Mouse (Mus musculus): ENCODE measurements at regions not wholly inside any gene's neighbourhood (a gene's known extent, or its start where the extent isn't known, plus 50 kb on each side); places are given as distances from the start of the nearest gene placed in this dataset.
A peak's percentile ranks its signal among the peaks of the same experiment; 100 is the strongest.

DNA sequence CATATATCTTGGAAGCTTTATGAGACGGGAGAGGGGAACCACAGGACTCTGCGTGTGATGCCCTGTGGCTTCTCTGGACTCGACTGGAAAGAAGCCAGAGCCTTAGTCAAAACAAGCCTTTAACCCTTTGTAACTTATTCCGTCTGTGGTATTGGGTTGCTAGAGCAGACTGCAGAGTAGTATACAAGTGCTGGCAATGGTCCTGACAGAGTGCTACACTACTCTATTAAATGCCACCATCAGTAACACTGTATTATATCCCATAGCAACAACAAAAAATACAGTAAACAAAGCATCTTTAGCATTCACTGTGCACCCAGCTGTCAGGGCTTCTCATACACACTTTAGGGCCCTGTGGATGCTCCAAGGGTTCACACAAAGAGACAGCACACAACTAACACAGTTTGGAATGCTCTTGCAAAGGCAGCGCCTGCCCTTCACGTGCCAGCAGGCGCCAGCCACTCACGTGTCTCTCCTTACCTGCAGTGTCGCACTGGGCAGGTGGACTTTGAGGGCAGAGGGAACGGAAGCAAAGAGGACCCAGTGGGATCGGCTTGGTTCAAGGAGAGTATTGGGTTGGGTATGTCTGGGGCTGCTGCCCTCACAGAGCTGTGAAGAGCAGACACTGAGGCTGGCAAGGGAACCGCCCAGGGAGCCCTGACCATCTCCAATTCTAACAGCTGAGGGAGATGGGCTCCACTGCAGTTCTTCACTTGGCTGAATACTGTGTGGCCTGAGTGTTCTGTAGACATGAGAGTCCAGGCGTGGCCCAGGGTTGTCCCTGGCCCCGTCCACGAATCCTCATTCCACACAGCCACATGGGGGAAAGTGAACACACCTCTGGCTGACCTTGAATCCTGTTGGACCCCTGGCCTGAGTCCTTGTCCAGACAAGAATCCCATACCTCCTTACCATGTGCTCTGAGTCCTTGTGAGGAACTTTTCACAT lies 130.3 kb upstream of the Zdhhc25 start:
- DNase-seq (ENCODE audit: low spot score in 2 of 2) = no peak

DNA sequence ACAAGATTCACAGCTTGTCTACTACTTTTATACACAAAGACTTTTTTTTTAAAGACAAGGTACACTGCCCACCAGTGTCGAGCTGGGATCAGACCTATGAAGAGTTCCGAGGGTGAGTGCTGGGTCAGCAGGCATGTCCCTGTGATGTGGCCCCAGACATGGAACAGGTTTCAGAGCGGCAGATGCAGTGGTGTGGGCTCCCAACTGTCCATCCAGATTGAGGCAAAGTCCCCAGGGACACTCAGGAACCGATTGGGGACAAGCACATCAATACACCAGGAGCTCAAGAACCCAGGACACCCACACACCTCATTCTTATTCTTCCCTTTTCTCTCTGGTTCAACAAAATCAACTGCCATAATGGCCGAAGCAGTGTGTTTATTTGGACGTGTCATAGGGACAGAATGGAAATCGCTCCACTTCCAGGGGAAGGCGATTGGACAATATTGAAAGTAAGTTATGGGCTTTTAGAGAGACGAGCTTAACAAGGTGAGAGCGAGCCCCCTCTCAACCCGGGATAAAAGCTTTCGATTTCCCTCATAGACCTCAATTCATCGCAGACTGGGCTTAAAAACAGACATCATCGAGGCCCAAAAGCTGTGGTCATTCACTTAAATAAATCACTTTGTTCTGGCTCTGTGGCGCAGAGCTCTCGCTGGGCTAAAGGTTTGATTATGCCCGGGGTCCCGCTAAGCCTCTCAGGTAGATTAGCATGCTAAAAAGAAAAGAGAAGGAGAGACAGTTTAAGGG lies 127.6 kb upstream of the Zdhhc25 start:
- DNase-seq (ENCODE audit: low spot score in 2 of 2) = no peak

DNA sequence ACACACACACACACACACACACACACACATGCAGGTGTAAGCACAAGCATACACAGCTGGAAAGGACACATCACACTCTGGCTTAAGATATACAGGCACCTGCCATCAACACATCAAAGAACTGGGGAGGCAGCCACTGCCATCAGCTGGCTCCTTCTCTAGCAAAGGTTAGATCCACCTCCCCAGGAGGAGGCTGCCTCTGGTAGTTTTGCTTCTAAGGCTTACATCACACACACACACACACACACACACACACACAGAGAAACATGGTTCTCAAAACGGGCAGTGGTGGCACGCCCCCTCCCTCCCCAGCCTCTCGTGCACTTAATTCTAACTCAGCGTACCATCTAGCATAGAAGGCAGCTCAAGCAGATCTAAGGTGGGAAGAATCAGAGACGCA lies 126.9 kb upstream of the Zdhhc25 start:
- DNase-seq (ENCODE audit: low spot score in 2 of 2) = no peak

DNA sequence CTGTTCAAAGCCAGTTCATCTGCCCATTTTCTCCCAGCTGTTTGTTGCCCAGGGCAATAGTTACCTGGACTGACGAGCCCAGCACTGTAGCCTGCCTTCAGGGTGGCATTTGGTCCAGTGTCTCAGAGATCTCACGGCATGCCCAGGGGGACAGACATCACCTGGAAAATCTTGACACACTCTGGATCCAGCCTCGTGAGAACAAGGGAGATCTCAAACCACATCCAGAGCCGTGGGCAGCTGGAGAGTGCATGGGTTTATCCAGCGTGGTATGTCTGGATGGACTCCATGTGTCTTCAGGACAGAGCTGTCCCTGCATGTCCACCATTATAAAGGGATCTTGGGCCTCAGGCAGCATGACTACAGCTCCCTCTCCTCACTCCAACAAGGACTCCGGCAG lies 116.6 kb upstream of the Zdhhc25 start:
- DNase-seq (ENCODE audit: low spot score in 2 of 2) = peak in 1 of 2 experiments; percentile 5

DNA sequence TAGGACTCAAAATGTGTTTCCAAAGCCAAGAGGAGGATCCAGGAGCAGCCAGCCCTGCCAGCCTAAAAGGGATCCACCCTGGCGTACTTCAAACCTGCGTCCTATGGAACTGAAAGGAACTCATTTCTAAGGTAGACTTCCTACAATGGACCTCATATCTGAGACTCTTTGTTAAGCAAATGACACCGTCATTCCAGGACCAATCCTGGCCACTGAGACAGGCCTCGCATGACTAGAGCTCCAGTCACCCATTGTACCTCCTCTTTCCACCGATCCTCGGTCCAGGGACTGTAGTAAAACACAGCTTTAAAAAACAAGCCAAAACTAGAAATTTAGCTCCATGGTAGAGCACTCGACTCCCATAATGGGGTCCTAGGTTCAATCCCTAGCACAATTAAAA lies 110.4 kb upstream of the Zdhhc25 start:
- DNase-seq (ENCODE audit: low spot score in 2 of 2) = no peak

DNA sequence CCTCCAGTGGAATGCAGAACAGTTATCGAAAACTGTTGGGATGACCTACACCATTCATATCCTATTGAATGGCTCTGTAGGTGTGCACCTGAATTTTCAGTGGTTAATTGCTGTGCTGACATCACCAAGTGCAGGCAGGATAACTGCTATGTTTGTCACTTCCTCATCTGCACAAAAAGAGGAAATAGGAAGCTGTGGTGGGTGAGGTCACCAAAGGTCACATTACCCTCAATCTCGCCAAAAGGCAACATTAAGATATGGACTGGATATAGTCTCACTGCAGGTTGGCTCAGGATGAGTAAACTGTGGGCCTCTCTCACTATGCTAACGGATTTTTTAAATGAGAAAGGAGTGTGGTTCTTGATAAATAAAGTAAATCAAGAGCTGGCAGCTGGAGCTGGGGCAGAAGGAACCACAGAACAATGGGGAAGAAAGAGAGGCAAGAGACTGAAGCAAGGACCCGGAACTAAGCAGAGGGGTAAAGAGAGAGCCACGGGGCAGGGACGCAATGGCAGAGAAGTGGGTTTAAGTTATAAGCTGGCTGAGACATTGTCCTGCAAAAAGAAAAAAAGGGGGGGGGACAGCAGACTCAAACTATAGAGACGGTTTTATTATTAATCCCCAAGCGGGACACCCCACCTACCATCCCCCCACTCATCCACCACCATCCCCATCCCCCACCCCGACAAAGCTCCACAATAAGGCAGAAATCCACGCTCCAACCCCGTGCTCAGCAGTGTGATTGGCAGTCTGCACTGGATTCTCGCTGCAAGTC lies 109.6 kb upstream of the Zdhhc25 start:
- no peak for DNase-seq (ENCODE audit: low spot score in 2 of 2)

DNA sequence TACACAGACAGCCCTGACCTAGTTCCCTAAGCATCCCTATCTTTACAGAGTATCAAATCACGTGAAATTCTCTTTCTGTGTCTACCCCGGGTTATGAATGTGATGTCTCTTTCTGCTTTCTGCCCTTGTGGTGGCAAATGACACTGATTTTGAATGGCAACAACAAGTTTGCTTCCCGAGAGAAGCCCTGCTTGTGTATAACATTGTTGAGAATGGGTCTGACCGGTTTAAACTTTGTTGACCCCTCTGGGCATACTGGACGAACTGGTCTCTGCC lies 109.1 kb upstream of the Zdhhc25 start:
- DNase-seq (ENCODE audit: low spot score in 2 of 2) = no peak

DNA sequence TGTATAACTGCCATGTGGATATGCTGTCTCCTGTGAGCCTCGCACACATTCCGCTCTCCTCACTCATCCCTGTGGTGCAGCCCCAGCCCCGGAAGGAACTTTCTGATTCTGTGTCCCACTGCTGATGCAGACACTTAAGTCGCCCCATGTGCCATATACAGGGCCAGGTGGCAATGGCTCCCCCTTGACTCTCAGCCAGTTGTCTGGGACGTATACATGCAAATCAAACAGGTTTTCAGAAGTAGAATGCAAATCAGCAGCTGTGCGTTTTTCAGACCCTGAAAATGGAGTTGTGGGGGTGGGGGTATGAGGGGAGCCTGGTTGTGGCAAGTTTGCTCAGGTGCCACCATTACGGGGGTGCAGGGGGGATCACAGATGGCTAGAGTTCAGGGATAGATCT lies 102.1 kb upstream of the Zdhhc25 start:
- no peak for DNase-seq (ENCODE audit: low spot score in 2 of 2)

- DNase-seq (ENCODE audit: low spot score in 2 of 2) = no peak
Observed at GRCm38 (mm10) chr15:88502311-88502710, 97.8 kb upstream of the Zdhhc25 start.

- no peak for DNase-seq (ENCODE audit: low spot score in 2 of 2)
Observed at GRCm38 (mm10) chr15:88503896-88504295, 96.2 kb upstream of the Zdhhc25 start.

DNA sequence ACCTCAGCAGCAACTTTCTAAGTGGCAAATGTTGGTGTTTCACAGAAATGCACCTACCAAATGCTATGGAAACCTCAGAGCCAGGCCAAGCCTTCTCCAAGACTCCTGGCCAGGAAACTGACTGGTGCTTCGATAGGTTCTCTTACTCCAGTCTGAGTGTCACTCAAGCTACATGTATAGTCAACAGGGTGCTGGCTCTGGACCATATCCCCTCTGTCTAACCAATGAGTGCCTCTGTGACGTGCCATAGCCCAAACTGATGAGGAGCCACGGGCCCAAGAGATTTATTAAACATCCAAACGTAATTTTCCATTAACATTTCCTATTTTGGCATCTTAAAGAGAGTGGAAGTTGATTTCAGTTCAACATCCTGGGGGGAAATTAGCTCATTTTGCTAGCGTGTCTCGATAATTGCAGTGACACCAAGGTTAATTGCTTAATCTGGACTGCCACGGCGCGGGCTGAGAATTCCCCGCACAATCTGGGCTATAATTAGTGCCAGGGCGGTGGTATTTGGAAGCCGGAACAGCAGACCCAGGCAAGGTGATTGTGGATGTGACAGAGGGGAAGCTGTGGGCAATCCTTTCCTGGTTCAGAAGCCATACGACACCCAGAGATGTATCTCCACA lies 94.5 kb upstream of the Zdhhc25 start:
- DNase-seq (ENCODE audit: low spot score in 2 of 2) = peak in 1 of 2 experiments; percentile 13

DNA sequence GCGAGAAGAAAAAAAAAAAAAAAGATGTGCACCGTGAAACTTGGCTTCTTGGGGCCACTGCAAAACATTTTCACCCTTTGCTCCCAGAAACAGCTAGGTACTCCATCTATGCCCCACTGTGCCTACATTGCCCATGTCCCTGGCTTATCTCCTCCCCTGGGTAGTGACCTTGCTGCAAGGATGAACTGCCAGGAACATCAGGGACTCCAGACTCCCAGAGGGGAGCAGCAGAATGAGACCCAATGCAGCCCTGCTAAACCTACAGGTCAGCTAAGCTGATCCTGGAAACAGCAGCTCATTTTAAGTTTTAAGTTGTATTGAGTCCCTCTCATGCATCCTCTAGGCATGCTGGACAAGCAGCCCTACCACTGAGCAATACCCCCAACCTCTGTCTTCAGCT lies 92.2 kb upstream of the Zdhhc25 start:
- peak in 1 of 2 experiments; percentile 2 for DNase-seq (ENCODE audit: low spot score in 2 of 2)

- DNase-seq (ENCODE audit: low spot score in 2 of 2) = peak in 1 of 2 experiments; percentile 25
Observed at GRCm38 (mm10) chr15:88508971-88509370, 91.1 kb upstream of the Zdhhc25 start.

DNA sequence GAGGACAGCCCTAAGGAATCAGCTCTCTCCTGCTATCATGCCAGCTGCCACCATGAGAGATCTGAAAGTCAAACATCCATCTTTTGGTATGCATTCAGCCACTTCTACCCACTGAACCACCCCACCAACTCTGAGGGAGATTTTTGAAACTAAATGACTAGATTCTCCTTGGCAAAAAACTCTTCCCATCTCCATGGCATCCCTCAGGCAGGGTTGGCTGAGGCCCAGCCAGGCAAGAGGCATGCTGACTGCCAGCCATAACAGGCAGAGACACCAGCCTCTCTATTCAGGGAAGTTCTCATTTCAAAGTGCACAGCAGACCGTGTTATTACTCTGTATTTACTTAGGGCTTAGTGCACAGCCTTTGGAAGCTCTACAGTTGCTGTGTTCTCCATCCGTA lies 90.5 kb upstream of the Zdhhc25 start:
- DNase-seq (ENCODE audit: low spot score in 2 of 2) = peak; percentile 65 to 76

GRCm38 (mm10) chr15:88514091-88514490 lies 86.0 kb upstream of the Zdhhc25 start:
- DNase-seq (ENCODE audit: low spot score in 2 of 2) = peak in 1 of 2 experiments; percentile 2

DNA sequence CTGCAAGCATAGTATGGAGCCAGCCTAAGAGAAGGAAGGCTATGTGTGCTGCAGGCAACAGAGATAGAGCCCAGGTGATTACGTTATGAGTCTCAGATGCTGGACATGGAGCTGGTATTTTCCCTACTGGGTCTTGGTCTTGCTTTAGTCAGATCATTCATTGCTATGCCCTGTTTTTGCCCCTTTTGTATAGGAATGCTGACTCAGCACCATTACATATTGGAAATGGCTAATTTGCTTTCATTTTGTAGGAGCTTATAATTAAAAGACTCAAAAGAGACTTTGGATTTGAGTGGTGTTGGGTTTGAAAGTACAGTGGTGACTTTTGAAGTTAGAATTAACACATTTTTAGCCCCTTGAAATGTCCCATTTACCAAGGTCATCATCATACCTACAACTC lies 68.9 kb upstream of the Zdhhc25 start:
- no peak for DNase-seq (ENCODE audit: low spot score in 2 of 2)

DNA sequence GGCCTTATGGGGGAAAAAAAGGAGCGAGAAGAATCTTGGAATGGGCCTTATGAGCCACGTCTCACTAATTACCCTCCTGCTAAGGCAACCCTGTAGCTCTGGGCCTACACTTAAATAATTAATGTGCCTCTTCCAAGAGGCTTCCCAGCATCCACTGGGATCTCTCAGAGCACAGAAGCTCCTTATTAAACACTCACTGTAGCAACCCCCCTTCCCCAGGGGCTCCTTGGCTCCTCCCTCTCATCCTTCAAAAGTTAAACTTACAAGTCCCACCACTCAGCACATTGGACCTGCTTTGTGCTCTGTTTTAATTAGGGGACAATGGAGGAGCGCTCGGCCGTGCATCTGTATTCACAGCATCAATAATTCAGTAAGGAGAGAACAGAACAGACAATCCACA lies 68.1 kb upstream of the Zdhhc25 start:
- DNase-seq (ENCODE audit: low spot score in 2 of 2) = no peak

DNA sequence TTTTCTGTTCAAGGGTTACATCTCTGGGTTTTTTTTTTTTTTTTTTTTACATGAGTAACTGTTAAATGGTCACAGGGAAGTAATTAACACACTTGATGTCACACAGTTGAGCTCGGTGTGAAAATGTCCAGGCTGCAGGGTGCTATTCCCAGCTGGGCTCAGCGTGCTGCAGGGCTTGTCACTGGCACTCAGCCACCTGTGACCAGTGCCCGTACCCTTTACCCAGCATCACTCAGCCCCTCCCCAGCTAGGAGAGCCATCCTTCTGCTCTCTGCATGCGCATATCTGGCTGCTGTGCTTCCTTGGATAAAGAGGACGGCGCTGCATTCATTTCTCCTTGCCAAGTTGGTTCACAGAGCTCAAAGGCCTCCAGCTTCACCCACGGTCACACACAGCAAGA lies 66.7 kb upstream of the Zdhhc25 start:
- DNase-seq (ENCODE audit: low spot score in 2 of 2) = no peak

DNA sequence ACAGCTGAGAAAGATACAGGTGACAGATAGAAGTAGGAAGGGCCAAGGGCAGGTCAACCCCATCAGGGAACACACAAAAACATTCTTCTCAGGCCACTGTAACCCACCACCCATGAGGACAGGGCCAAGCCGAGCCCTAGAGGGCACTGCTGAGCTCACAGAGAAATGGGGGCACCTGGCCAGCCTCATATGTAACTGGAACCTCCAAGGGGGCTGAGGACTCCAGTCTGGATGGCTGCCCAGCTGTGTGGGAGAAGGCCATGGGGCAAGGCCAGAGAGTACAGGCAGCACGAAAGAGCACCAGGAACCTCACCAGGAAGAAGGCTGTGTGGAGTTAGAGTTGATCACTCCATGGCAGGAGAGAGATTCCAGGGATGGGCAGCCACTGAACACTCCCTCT lies 64.6 kb upstream of the Zdhhc25 start:
- no peak for DNase-seq (ENCODE audit: low spot score in 2 of 2)

GRCm38 (mm10) chr15:88537190-88537589 lies 62.9 kb upstream of the Zdhhc25 start:
- peak; percentile 51 to 79 for DNase-seq (ENCODE audit: low spot score in 2 of 2)

- no peak for DNase-seq (ENCODE audit: low spot score in 2 of 2)
Observed at GRCm38 (mm10) chr15:88542567-88542966, 57.5 kb upstream of the Zdhhc25 start.

DNA sequence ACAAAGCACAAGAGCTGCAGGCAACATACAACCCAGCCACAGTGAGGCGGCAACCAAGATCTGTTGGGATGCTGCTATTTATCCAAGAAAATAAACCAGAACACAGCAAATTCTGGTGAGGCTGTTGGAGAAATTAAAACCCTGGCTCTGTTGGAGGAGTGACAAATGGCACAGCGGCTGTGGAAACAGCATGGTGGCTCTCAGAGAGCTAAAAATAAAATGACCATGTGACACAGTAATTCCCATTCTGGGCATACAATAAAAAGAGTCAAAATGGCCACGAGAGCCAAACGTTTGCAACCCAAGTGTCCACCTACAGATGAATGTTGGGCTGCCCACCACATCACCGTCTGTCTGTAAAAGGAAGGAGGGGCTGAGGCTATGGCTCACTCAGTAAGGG lies 55.9 kb upstream of the Zdhhc25 start:
- DNase-seq (ENCODE audit: low spot score in 2 of 2) = no peak

All from right cerebral cortex, postnatal 10 days (tissue).